27 mouse cellular contexts compared by ENCODE assay signal in the genomic region with DNA sequence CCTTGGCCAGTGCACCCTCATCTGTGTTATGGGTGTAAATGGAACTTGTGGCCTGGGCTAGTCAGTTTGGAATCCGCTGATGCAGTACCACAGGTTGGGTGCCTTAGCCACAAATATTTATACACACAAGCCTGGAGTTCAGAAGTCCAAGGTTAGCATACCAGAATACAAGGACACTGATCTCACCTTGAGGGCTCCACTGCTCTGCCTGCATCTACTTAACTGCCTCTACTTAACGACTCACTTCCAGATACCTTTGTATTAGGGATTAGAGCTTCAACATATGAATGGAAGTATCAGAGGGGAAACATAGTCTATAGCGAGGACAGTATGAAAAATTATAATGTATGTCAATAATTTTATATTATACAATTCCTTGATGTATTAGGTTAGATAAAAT. TPM values are rescaled to one million over a fixed set of nuclear protein-coding genes. Genes with fewer than 3 reads are reported as not detected.
A peak's percentile ranks its signal among the peaks of the same experiment; 100 is the strongest.
DNase-seq lines count a peak whose midpoint lies in the region; TF ChIP-seq lines count a peak whose summit lies in the region.
"Had no signal": no experiment of that assay in that cellular context is flagged by ENCODE, and none has a peak within 500 bp of the region (broad histone marks: within the 10 kb centered on the region; RNA-seq: fewer than 3 reads in every experiment).

No protein-coding gene starts in this region.

- peak; percentile 21 for DNase-seq in kidney, adult 11 months
- DNase-seq in kidney, postnatal 14 days: no peak
- no peak for DNase-seq in testis, postnatal 14 days (ENCODE audit: low spot score)
- peak; percentile 31 for DNase-seq in ZHBTc4 (ENCODE audit: low read depth, low spot score)
- no peak for DNase-seq in adrenal gland, postnatal 10 days
- DNase-seq: adrenal gland, adult 2 months; adrenal gland, postnatal 14 days; adrenal gland, postnatal 36 days; B cell, adult 2 months; cerebellum, adult 11-12 months; cerebellum, adult 2 months; cerebellum, adult 9-10 months; cerebellum, postnatal 10 days; cerebellum, postnatal 25 days had no signal

- no peaks in the 10 kb centered on the region for H3K4me1 ChIP-seq in testis, adult 2 months (ENCODE audit: control insufficient read depth, insufficient read depth, low read length)
- H3K4me1 ChIP-seq: forebrain, embryonic 12.5 days had no signal

- no peaks in the 10 kb centered on the region for H3K27me3 ChIP-seq in testis, adult 2 months (ENCODE audit: control insufficient read depth, insufficient read depth, low read length)
- H3K27me3 ChIP-seq: CH12.LX had no signal

- no peaks in the 10 kb centered on the region for H3K36me3 ChIP-seq in testis, adult 2 months (ENCODE audit: control insufficient read depth, insufficient read depth, low read length)
- H3K36me3 ChIP-seq: embryonic facial prominence, embryonic 13.5 days; embryonic facial prominence, embryonic 15.5 days; forebrain, embryonic 10.5 days; forebrain, embryonic 12.5 days had no signal

- no peak overlapping the region for H3K27ac ChIP-seq in testis, adult 2 months (ENCODE audit: control insufficient read depth, insufficient read depth, low read depth, low read length)
- H3K27ac ChIP-seq: embryonic facial prominence, embryonic 13.5 days; embryonic facial prominence, embryonic 15.5 days; forebrain, embryonic 10.5 days; forebrain, embryonic 12.5 days had no signal

- no peak for TF ChIP-seq CTCF in testis, adult 2 months (IDR thresholded peaks at IDR 0.05; ENCODE audit: control insufficient read depth, insufficient read depth, insufficient replicate concordance, low read depth, low read length)

- no peak for TF ChIP-seq POLR2A in testis, adult 2 months (IDR thresholded peaks at IDR 0.05; ENCODE audit: control insufficient read depth, low read depth, low read length)

- H3K4me3 ChIP-seq in testis, adult 2 months (ENCODE audit: control insufficient read depth, low read depth, low read length): peak overlapping the region; percentile 68
- H3K4me3 ChIP-seq: embryonic facial prominence, embryonic 13.5 days; embryonic facial prominence, embryonic 15.5 days; erythroblast, embryonic 14.5 days; forebrain, embryonic 10.5 days; forebrain, embryonic 12.5 days had no signal

RNA-seq across cellular contexts. Expression of a gene that starts 57.5 kb away (rescaled TPM):
- polyA plus RNA-seq in testis, adult 2 months (2012; rRNA removed): not detected in 2 replicates
- total RNA-seq in adrenal gland, postnatal 10 days (2021): not detected
- total RNA-seq: adrenal gland, adult 2 months; adrenal gland, postnatal 14 days; adrenal gland, postnatal 36 days; CH12.LX; ES-E14; MEL had no signal
- polyA plus RNA-seq: adrenal gland, adult 2 months; CD4-positive, CD25-positive, alpha-beta regulatory T cell, adult 4 months; embryonic facial prominence, embryonic 11.5 days; embryonic facial prominence, embryonic 13.5 days; erythroblast, embryonic 14.5 days; forebrain, embryonic 10.5 days; forebrain, embryonic 12.5 days; forebrain, embryonic 14.5 days; forebrain, embryonic 16.5 days had no signal

Comparison
In these comparisons a context has a peak if more than half of its experiments do, and no peak if none do; other contexts are left out.
1. DNase-seq: peak in kidney, adult 11 months (single experiment) and ZHBTc4 (single experiment); none in kidney, postnatal 14 days (single experiment), testis, postnatal 14 days (single experiment) and adrenal gland, postnatal 10 days (single experiment).